Mouse (Mus musculus) CD4-positive, CD25-positive, alpha-beta regulatory T cell, adult 9 weeks (primary cell): Measurements from ENCODE around the gene Kmt5c. TPM values are rescaled to one million over a fixed set of nuclear protein-coding genes. Genes with fewer than 3 reads are reported as not detected.

Experiments used
- polyA plus RNA-seq: library from polyadenylated mRNA; unstranded; fragments of 100-300 nt; shearing (Covaris generic); gene quantifications from one replicate; pipeline ENCODE4 v1.2.1, GENCODE M21; 2017

The Kmt5c gene
- polyA plus RNA-seq: 45.4 TPM

GRCm38 (mm10) chr7:4739544-4740275 lies at the start of gene Kmt5c:
Gene Kmt5c (plus strand): TSS chr7:4740115.

DNA sequence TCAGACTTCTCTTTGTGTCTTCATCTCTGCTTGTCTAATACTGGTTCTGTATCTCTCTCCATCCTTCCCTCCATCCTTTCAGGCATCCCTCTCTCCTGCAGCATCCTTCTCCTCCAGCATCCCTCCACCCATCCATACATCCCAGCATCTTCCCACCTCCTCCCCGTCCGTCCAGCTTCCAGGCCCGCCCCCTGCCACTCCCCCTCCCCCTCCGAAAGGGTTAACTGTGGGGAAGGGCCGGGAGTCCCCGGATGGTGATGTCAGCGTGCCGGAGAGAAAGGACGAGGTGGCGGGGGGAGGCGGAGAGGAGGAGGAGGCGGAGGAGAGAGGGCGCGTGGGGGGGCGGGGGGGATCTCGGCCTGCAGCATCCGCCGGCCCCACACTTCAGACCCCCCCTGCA lies 49.5 kb upstream of the Kmt5c start, which contains the start of gene Brsk1:
TSS of gene Brsk1 (plus strand) at position 218 of the 400 bp plus-strand sequence.

DNA sequence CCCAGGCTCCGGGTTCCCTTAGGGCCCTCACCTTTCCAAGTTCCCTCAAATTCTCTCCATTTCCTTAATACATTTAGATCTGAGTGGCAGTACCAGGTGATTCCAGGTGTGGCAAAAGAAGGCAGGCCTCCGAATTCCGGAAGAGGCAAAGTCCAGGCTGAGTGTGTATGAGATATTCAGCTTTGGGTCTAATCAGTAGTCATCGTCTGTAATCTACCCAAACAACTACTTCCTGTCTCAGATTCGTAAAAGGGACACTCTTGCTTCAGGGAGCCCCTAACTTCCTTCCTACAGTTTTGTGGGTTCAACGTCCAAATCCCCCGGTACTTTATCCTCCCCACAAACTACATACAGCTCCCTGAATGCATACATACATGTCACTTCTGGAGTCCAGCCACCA lies 14.7 kb upstream of the Kmt5c start, which contains the start of gene Tmem150b:
TSS of gene Tmem150b (minus strand) at position 81 of the 400 bp plus-strand sequence.

GRCm38 (mm10) chr7:4752821-4753570 lies 13.1 kb downstream of the Kmt5c start, which contains the start of gene Cox6b2:
Gene Cox6b2 (minus strand): TSS chr7:4753094.

DNA sequence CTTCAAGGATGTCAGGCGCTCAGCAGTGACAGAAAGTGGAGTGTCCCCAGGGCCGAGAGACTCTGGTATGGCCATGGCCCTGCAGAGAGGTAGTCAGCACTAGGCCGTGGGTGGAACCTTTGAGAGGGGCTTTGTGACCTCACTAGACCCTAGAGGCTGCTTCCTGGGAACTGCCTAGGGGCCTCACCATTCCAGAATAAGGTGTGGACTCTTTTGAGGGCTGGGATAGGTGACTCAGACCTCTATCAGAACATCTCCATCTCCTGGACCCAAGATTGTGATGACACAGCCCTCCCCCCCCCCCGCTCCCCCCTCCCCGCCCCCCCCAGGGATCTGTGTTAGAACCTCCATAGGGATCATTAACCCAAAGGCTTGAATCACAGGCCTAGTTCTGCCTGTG lies 31.3 kb downstream of the Kmt5c start, which contains the start of gene Fam71e2:
TSS of gene Fam71e2 (minus strand) at position 101 of the 400 bp plus-strand sequence.

DNA sequence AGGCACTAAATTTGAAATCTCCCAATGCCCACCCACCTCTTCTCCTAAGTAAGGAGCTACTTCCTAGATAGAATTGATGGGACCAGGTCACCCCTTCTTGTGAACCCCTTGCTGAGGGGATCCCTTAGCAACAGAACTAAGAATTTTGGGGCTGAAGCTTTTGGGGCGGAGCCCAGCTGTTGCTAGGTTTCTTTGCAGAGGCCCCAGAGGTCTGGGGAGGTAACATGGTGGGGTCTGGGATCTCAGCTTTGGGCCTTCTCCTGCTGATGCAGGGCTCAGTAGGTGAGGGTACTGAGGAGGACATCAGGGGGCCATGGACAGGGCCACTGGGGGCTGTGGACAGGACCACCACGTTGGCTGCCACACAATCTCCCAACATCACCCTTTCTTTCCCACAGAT lies 42.8 kb downstream of the Kmt5c start, which contains the start of the genes Il11 and Tmem190:
TSS of gene Il11 (minus strand) at position 101 of the 400 bp plus-strand sequence.
TSS of gene Tmem190 (plus strand) at position 179 of the 400 bp plus-strand sequence.

GRCm38 (mm10) chr7:4789436-4789935 lies 49.6 kb downstream of the Kmt5c start, which contains the start of gene Tmem238:
Gene Tmem238 (minus strand): TSS chr7:4789656.

GRCm38 (mm10) chr7:4792278-4793212 lies 52.6 kb downstream of the Kmt5c start, which contains the start of gene Rpl28:
Gene Rpl28 (plus strand): TSS chr7:4792874.

Other genes starting within 250 kb of the Kmt5c start
- gene Ppp1r12c, start 238.4 kb upstream of the Kmt5c start, polyA plus RNA-seq: 31.8 TPM
- 7.6 TPM for gene Tnnt1, start 223.7 kb upstream of the Kmt5c start, polyA plus RNA-seq
- 0.99 TPM for gene Tnni3, start 215.9 kb upstream of the Kmt5c start, polyA plus RNA-seq
- gene Dnaaf3, start 207.7 kb upstream of the Kmt5c start, polyA plus RNA-seq: 0.94 TPM
- gene Syt5, start 192.6 kb upstream of the Kmt5c start, polyA plus RNA-seq: 0.41 TPM
- not detected for gene Ptprh, start 136.1 kb upstream of the Kmt5c start, polyA plus RNA-seq
- gene Tmem86b, start 108.7 kb upstream of the Kmt5c start, polyA plus RNA-seq: 3.5 TPM
- 26.6 TPM for gene Ppp6r1, start 81.1 kb upstream of the Kmt5c start, polyA plus RNA-seq
- 87.0 TPM for gene Hspbp1, start 55.0 kb upstream of the Kmt5c start, polyA plus RNA-seq
- not detected for gene Brsk1, start 49.5 kb upstream of the Kmt5c start, polyA plus RNA-seq
- not detected for gene Tmem150b, start 14.9 kb upstream of the Kmt5c start, polyA plus RNA-seq
- gene Cox6b2, start 13.0 kb downstream of the Kmt5c start, polyA plus RNA-seq: 4.9 TPM
- gene Fam71e2, start 31.2 kb downstream of the Kmt5c start, polyA plus RNA-seq: not detected
- gene Il11, start 42.7 kb downstream of the Kmt5c start, polyA plus RNA-seq: not detected
- gene Tmem190, start 42.8 kb downstream of the Kmt5c start, polyA plus RNA-seq: not detected
- 0.46 TPM for gene Tmem238, start 49.5 kb downstream of the Kmt5c start, polyA plus RNA-seq
- gene Rpl28, start 52.8 kb downstream of the Kmt5c start, polyA plus RNA-seq: 535 TPM
- 80.0 TPM for gene Ube2s, start 72.5 kb downstream of the Kmt5c start, polyA plus RNA-seq
- gene Shisa7, start 104.6 kb downstream of the Kmt5c start, polyA plus RNA-seq: not detected
- 44.2 TPM for gene Isoc2b, start 130.1 kb downstream of the Kmt5c start, polyA plus RNA-seq
- gene Isoc2a, start 137.0 kb downstream of the Kmt5c start, polyA plus RNA-seq: 1.1 TPM
- not detected for gene Gm36210, start 166.4 kb downstream of the Kmt5c start, polyA plus RNA-seq
- gene Zfp628, start 175.1 kb downstream of the Kmt5c start, polyA plus RNA-seq: 1.9 TPM
- 0.71 TPM for gene Nat14, start 181.9 kb downstream of the Kmt5c start, polyA plus RNA-seq
- not detected for gene Ssc5d, start 185.7 kb downstream of the Kmt5c start, polyA plus RNA-seq
- gene Sbk2, start 224.3 kb downstream of the Kmt5c start, polyA plus RNA-seq: 0.43 TPM
- gene Sbk3, start 231.1 kb downstream of the Kmt5c start, polyA plus RNA-seq: not detected